Mouse (Mus musculus) ES-E14 (cell line): ENCODE measurements at regions not wholly inside any gene's neighbourhood (a gene's known extent, or its start where the extent isn't known, plus 50 kb on each side); places are given as distances from the start of the nearest gene placed in this dataset.

Experiments used
- CHD2 ChIP-seq: IDR thresholded peaks from 2 replicates; pipeline ENCODE4 v1.6.1; 2014; ENCODE audit warnings: mild to moderate bottlenecking, low read depth, low read length, inconsistent platforms
- HCFC1 ChIP-seq: IDR thresholded peaks from 2 replicates; pipeline ENCODE4 v1.6.1; 2012; ENCODE audit warnings: low read length, inconsistent platforms, borderline replicate concordance; ENCODE audit not compliant: insufficient read depth
- MAFK ChIP-seq: IDR thresholded peaks from 2 replicates; pipeline ENCODE4 v1.6.1; 2014; ENCODE audit warnings: mild to moderate bottlenecking, low read depth, low read length, inconsistent platforms; ENCODE audit not compliant: insufficient read depth
- ZC3H11A ChIP-seq: IDR thresholded peaks from 2 replicates; pipeline ENCODE4 v1.6.1; 2012; ENCODE audit warnings: low read depth, mild to moderate bottlenecking, inconsistent platforms, low read length, borderline replicate concordance

GRCm38 (mm10) chr10:48443739-48444342, 1344.7 kb downstream of the Grik2 start:
- TF ChIP-seq HCFC1 (no peak), CHD2 (no peak), MAFK (no peak), ZC3H11A (no peak)
